Mouse (Mus musculus): Measurements from ENCODE around the gene Slc25a48. TPM values are rescaled to one million over a fixed set of nuclear protein-coding genes. Genes with fewer than 3 reads are reported as not detected.

Slc25a48 gene
- polyA plus RNA-seq, 1 experiment from 2014 or later: not detected

DNA sequence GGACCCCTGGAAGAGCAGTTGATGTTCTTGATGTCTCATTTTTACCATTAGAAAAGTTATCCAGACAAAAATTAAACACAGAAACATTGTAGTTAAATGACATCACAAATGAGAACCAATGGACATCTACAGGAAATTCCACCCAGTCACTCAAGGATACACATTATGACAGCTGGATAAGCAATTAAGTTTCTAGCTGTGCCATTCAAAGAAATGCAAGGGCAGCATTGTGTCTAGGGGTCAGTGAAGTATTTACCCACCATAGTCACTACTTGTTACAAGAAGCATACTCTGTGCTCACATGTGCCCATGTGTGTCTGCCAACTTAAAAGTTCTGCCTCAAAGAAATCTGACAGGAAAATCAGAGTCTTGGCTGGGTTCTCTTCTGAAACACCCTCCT, 75.4 kb downstream of the Slc25a48 start:
- Histone ChIP-seq H3K36me3 (ENCODE audit: insufficient read depth, low read length) (no peaks in the 10 kb centered on the region), H3K9ac (replicated peaks; ENCODE audit: low read depth) (no peak overlapping the region), H3K9me3 (ENCODE audit: low read length) (no peaks in the 10 kb centered on the region), H3K27ac (ENCODE audit: low read length) (no peak overlapping the region), H3K4me1 (ENCODE audit: insufficient read depth, low read depth, low read length) (no peaks in the 10 kb centered on the region), H3K4me2 (replicated peaks; ENCODE audit: low read depth, low read length) (no peak overlapping the region), H3K4me3 (ENCODE audit: low read depth, low read length) (no peak overlapping the region), H3K27me3 (replicated peaks; ENCODE audit: insufficient read depth, low read length) (no peaks in the 10 kb centered on the region)
- DNase-seq (ENCODE audit: low spot score) (peak; percentile 18), ATAC-seq (no peak)
- TF ChIP-seq EP300 (IDR thresholded peaks at IDR 0.05) (no peak), CTCF (IDR thresholded peaks at IDR 0.05) (no peak)

DNA sequence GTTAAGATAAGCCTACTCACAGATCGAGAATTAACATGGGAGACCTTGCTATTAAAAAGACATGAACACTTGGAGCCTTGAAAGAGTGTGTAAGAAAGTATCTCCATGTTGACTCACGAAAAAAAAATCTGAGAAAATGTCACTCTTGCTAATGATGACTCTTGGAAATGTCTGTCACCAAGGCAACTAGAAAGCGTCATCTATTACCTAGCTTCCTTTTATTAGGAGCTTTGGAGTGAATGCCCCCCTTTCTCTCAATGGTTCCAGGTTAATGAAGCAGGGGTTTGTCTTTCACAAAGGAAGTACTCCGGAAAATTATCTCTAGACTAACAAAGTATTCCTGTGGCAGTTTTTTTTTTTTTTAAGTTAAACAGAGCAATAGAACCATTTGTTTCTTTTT, 78.2 kb downstream of the Slc25a48 start:
- WGBS: 45% methylated on average over 4 of the region's 4 CpGs
- Histone ChIP-seq H3K9ac (replicated peaks; ENCODE audit: low read depth) (no peak overlapping the region), H3K4me2 (replicated peaks; ENCODE audit: low read depth, low read length) (no peak overlapping the region), H3K9me3 (ENCODE audit: low read length) (no peaks in the 10 kb centered on the region), H3K27me3 (replicated peaks; ENCODE audit: insufficient read depth, low read length) (no peaks in the 10 kb centered on the region), H3K4me3 (ENCODE audit: low read depth, low read length) (no peak overlapping the region), H3K36me3 (ENCODE audit: insufficient read depth, low read length) (no peaks in the 10 kb centered on the region), H3K4me1 (ENCODE audit: insufficient read depth, low read depth, low read length) (no peaks in the 10 kb centered on the region), H3K27ac (ENCODE audit: low read length) (no peak overlapping the region)
- ATAC-seq (no peak), DNase-seq (ENCODE audit: low spot score) (no peak)
- TF ChIP-seq CTCF (IDR thresholded peaks at IDR 0.05): no peak
- TF ChIP-seq EP300 (IDR thresholded peaks at IDR 0.05): no peak

DNA sequence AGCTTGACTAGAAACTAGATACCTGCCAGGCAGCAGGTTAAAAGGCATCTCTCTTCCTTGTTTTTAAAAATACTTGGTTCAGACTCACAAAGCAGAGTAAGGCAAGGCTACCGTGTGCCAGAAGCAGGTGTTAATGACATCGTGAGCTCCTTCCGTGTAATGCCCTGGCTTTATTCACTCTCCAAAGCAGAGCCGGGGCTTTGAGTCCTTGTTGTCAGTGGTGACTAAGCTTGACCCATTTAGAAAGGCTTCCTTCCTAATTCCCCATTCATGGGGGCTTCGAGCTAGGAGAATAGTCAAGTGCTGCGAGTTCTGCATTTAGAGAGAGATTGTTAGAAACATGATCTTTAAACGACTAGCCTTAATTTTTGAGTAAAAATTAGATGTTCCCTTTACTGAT, 78.7 kb downstream of the Slc25a48 start:
- no peaks in the 10 kb centered on the region for H3K36me3 ChIP-seq (ENCODE audit: insufficient read depth, low read length)
- TF ChIP-seq EP300 (IDR thresholded peaks at IDR 0.05) (no peak), CTCF (IDR thresholded peaks at IDR 0.05) (no peak)
- H3K9ac ChIP-seq (replicated peaks; ENCODE audit: low read depth): no peak overlapping the region
- ATAC-seq: no peak
- no peak overlapping the region for H3K4me2 ChIP-seq (replicated peaks; ENCODE audit: low read depth, low read length)
- no peaks in the 10 kb centered on the region for H3K27me3 ChIP-seq (replicated peaks; ENCODE audit: insufficient read depth, low read length)
- WGBS: 40% methylated on average over 7 of the region's 7 CpGs
- H3K4me3 ChIP-seq (ENCODE audit: low read depth, low read length): no peak overlapping the region
- H3K4me1 ChIP-seq (ENCODE audit: insufficient read depth, low read depth, low read length): no peaks in the 10 kb centered on the region; the same call in 1 of the 2 replicates
- no peak for DNase-seq (ENCODE audit: low spot score)
- H3K9me3 ChIP-seq (ENCODE audit: low read length): no peaks in the 10 kb centered on the region
- no peak overlapping the region for H3K27ac ChIP-seq (ENCODE audit: low read length)

DNA sequence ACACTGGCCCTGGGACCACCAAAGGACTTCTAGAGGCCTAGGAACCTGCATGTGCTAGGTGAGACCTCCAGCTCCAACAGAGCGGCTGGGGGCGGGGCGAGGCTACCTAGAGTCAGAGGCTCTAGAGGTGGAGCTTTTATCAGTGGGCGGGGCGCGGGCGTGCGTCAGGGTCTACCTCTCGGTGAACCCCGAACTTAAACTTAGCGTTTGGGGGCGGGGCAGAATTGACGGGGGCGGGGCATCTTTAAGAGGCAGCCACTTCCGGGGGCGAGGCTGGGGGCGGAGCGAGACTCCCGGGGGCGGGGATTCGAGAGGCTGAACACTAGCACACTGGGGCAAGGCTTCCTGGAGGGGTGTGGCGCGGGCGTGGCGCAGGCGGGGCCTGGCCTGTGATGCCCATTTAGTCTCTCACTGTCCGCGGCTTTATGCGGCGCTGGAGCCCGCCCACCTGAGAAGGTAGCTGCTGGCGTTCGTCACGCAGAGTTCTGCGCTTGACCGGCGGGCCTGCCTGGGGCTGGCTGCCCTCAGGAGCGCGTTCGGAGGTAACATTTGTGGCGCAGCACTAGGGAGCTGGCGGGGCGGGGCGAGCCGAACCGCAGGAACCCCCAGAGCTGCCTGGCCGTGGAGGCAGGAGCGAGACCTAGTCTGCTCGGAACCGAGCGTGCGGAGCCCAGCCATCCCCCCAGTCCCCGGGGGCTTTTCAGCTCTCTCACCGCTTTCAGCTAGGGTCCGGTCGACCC, 84.1 kb downstream of the Slc25a48 start, which contains the start of gene Fbxl21:
Gene Fbxl21 (plus strand): TSS at position 392 of the 740 bp plus-strand sequence.
- peak within 1 kb of the TSS; percentile 70 for H3K4me2 ChIP-seq (replicated peaks; ENCODE audit: low read depth, low read length)
- TF ChIP-seq CTCF (IDR thresholded peaks at IDR 0.05): no peak
- no peak for TF ChIP-seq EP300 (IDR thresholded peaks at IDR 0.05)
- peak; percentile 99 for ATAC-seq
- no peaks in the 10 kb centered on the region for H3K27me3 ChIP-seq (replicated peaks; ENCODE audit: insufficient read depth, low read length)
- peak within 1 kb of the TSS; percentile 43 for H3K4me3 ChIP-seq (ENCODE audit: low read depth, low read length)
- H3K4me1 ChIP-seq (ENCODE audit: insufficient read depth, low read depth, low read length): no peaks in the 10 kb centered on the region; the same call in 1 of the 2 replicates
- no peaks in the 10 kb centered on the region for H3K9me3 ChIP-seq (ENCODE audit: low read length)
- H3K36me3 ChIP-seq (ENCODE audit: insufficient read depth, low read length): no peaks in the 10 kb centered on the region
- peak; percentile 96 for DNase-seq (ENCODE audit: low spot score)
- WGBS: 2% methylated on average over 48 of the region's 56 CpGs
- H3K27ac ChIP-seq (ENCODE audit: low read length): no peak within 1 kb of the TSS
- H3K9ac ChIP-seq (replicated peaks; ENCODE audit: low read depth): peak within 1 kb of the TSS; percentile 3; the same call in 1 of the 2 replicates

DNA sequence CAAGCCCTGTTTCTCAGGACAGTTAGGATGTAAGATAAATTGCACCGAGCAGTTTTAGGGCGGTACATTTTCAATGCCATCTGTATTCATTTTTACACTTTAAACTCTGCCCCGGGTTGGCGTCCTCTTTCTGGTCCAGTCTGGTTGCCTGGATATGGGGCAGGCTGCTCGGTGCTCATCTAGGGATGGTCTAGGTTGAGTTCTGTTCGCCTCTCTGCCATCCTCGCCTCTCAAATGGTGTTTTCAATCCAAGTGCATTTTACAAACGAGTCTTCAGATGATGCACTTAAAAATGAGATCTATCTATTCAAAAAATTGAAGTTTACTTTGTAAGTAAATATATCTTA, 84.6 kb downstream of the Slc25a48 start:
- H3K27me3 ChIP-seq (replicated peaks; ENCODE audit: insufficient read depth, low read length): no peaks in the 10 kb centered on the region
- ATAC-seq (peak; percentile 5; the same call in 1 of the 2 replicates), DNase-seq (ENCODE audit: low spot score) (no peak)
- no peaks in the 10 kb centered on the region for H3K9me3 ChIP-seq (ENCODE audit: low read length)
- H3K27ac ChIP-seq (ENCODE audit: low read length): no peak overlapping the region
- WGBS: 6% methylated on average over 8 of the region's 8 CpGs
- no peaks in the 10 kb centered on the region; the same call in 1 of the 2 replicates for H3K4me1 ChIP-seq (ENCODE audit: insufficient read depth, low read depth, low read length)
- H3K9ac ChIP-seq (replicated peaks; ENCODE audit: low read depth): peak overlapping the region; percentile 3; the same call in 1 of the 2 replicates
- H3K4me2 ChIP-seq (replicated peaks; ENCODE audit: low read depth, low read length): peak overlapping the region; percentile 70
- H3K4me3 ChIP-seq (ENCODE audit: low read depth, low read length): peak overlapping the region; percentile 43
- TF ChIP-seq CTCF (IDR thresholded peaks at IDR 0.05) (no peak), EP300 (IDR thresholded peaks at IDR 0.05) (no peak)
- no peaks in the 10 kb centered on the region for H3K36me3 ChIP-seq (ENCODE audit: insufficient read depth, low read length)

Other genes starting within 250 kb of the Slc25a48 start
- gene Neurog1, start 186.2 kb upstream of the Slc25a48 start, polyA plus RNA-seq (2015; fragmentation: Nextera tagmentation; extraction: Ambion mirVana): not detected in 2 replicates
- gene Cxcl14, start 141.8 kb upstream of the Slc25a48 start, polyA plus RNA-seq (2015; fragmentation: Nextera tagmentation; extraction: Ambion mirVana): 11.2 and 12.8 TPM in 2 replicates
- gene Gm3045, start 11.8 kb upstream of the Slc25a48 start, polyA plus RNA-seq (2015; fragmentation: Nextera tagmentation; extraction: Ambion mirVana): not detected in 2 replicates
- gene Il9, start 43.9 kb downstream of the Slc25a48 start, polyA plus RNA-seq (2015; fragmentation: Nextera tagmentation; extraction: Ambion mirVana): not detected in 2 replicates
- gene Fbxl21, start 84.1 kb downstream of the Slc25a48 start, polyA plus RNA-seq (2015; fragmentation: Nextera tagmentation; extraction: Ambion mirVana): 0.58 and 0.67 TPM in 2 replicates
- gene Lect2, start 110.1 kb downstream of the Slc25a48 start, polyA plus RNA-seq (2015; fragmentation: Nextera tagmentation; extraction: Ambion mirVana): not detected in 2 replicates
- 408 and 422 TPM in 2 replicates for gene Tgfbi, start 171.2 kb downstream of the Slc25a48 start, polyA plus RNA-seq (2015; fragmentation: Nextera tagmentation; extraction: Ambion mirVana)

All from lung, postnatal 0 days (tissue).